Mouse (Mus musculus) C2C12 (cell line): ENCODE data around the gene Olfr1335. TPM values are rescaled to one million over a fixed set of nuclear protein-coding genes. Genes with fewer than 3 reads are reported as not detected.
"Not testable (repeated sequence)": the region's sequence is repeated elsewhere in the genome, so short reads cannot be mapped to it uniquely, and the experiment has no call there.

Experiments used
- H3K27me3 ChIP-seq: one replicate; pipeline ENCODE4 v1.6.1; 2011; ENCODE audit not compliant: control insufficient read depth, insufficient read depth, insufficient read length
- H3K36me3 ChIP-seq: one replicate; pipeline ENCODE4 v1.6.1; 2011; ENCODE audit not compliant: control insufficient read depth, insufficient read depth
- H3K4me3 ChIP-seq: one replicate; pipeline ENCODE4 v1.5.1; 2011; ENCODE audit warnings: mild to moderate bottlenecking, control low read depth; ENCODE audit not compliant: poor library complexity, insufficient read depth, severe bottlenecking
- H3K79me2 ChIP-seq: one replicate; pipeline ENCODE4 v1.6.1; 2011; ENCODE audit not compliant: control insufficient read depth, insufficient read depth
- H3K79me3 ChIP-seq: one replicate; pipeline ENCODE4 v1.6.1; 2011; ENCODE audit warnings: low read depth, control low read depth
- H3ac ChIP-seq: one replicate; pipeline ENCODE3; 2011; ENCODE audit warnings: low read depth; ENCODE audit not compliant: control insufficient read depth, insufficient read length
- CEBPB ChIP-seq: IDR thresholded peaks from one replicate; pipeline ENCODE4 v1.6.1; 2011; ENCODE audit warnings: low read depth, mild to moderate bottlenecking, control low read depth, moderate library complexity
- CTCF ChIP-seq: IDR thresholded peaks from one replicate; pipeline ENCODE4 v1.5.1; 2011; ENCODE audit not compliant: control insufficient read depth, insufficient read depth, insufficient read length
- FOSL1 ChIP-seq: IDR thresholded peaks from one replicate; pipeline ENCODE4 v1.8.0; 2011; ENCODE audit warnings: mild to moderate bottlenecking, low read length; ENCODE audit not compliant: poor library complexity, insufficient read depth, severe bottlenecking
- MAX ChIP-seq: IDR thresholded peaks from one replicate; pipeline ENCODE4 v1.6.1; 2011; ENCODE audit warnings: mild to moderate bottlenecking, control low read depth
- MYOD1 ChIP-seq: IDR thresholded peaks from one replicate; pipeline ENCODE4 v1.6.1; 2011; ENCODE audit warnings: low read depth; ENCODE audit not compliant: control insufficient read depth, insufficient read length
- MYOG ChIP-seq: IDR thresholded peaks from one replicate; pipeline ENCODE4 v1.6.1; 2011; ENCODE audit not compliant: control insufficient read depth, insufficient read length; ENCODE audit errors: extremely low read depth
- USF1 ChIP-seq: IDR thresholded peaks from one replicate; pipeline ENCODE4 v1.6.1; 2011; ENCODE audit warnings: low read depth, mild to moderate bottlenecking, control low read depth, moderate library complexity
- long read RNA-seq, 2 experiments: library from polyadenylated mRNA; unstranded; transcript quantifications; one replicate each; pipeline ENCODE4 v2.0.0; 2019 to 2020
- polyA plus RNA-seq: library from polyadenylated mRNA; unstranded; fragments of >200 nt; fragmentation: generic; extraction: Trizol; gene quantifications from one replicate; pipeline ENCODE4 v1.2.1, GENCODE M21; 2012; ENCODE audit warnings: missing spikeins

Olfr1335 gene
- polyA plus RNA-seq = not detected
- long read RNA-seq, experiment 1 = 0 reads
- long read RNA-seq, experiment 2 = 0 reads

GRCm38 (mm10) chr4:118809844-118810243, at the start of gene Olfr1335:
Gene Olfr1335, minus strand, starts transcription at chr4:118809944.
- H3K36me3 ChIP-seq = no peaks in the 10 kb centered on the region
- no peaks in the 10 kb centered on the region for H3K27me3 ChIP-seq
- no peak within 1 kb of the TSS for H3K4me3 ChIP-seq
- no peak within 1 kb of the TSS for H3ac ChIP-seq
- TF ChIP-seq FOSL1 (no peak), MYOG (no peak), CTCF (no peak), MYOD1 (no peak), USF1 (no peak), MAX (no peak), CEBPB (no peak)
- no peaks in the 10 kb centered on the region for H3K79me3 ChIP-seq
- no peaks in the 10 kb centered on the region for H3K79me2 ChIP-seq

- no peak within 1 kb of the TSS for H3ac ChIP-seq
- no peaks in the 10 kb centered on the region for H3K79me2 ChIP-seq
- no peaks in the 10 kb centered on the region for H3K36me3 ChIP-seq
- H3K27me3 ChIP-seq = no peaks in the 10 kb centered on the region
- no peak within 1 kb of the TSS for H3K4me3 ChIP-seq
- no peaks in the 10 kb centered on the region for H3K79me3 ChIP-seq
- no peak for TF ChIP-seq MYOG
- no peak for TF ChIP-seq FOSL1
- TF ChIP-seq CEBPB = no peak
- TF ChIP-seq CTCF = no peak
- no peak for TF ChIP-seq MAX
- TF ChIP-seq MYOD1 = no peak
- no peak for TF ChIP-seq USF1
These were observed 26.4 kb upstream of the Olfr1335 start, which contains the start of gene Olfr1333 for GRCm38 (mm10) chr4:118836179-118836578. Gene Olfr1333, minus strand, starts transcription at chr4:118836279.

GRCm38 (mm10) chr4:118818921-118819320, 9.2 kb upstream of the Olfr1335 start:
- Histone ChIP-seq H3K79me3 (no peaks in the 10 kb centered on the region), H3K36me3 (no peaks in the 10 kb centered on the region)
- no peak for TF ChIP-seq MYOG
- TF ChIP-seq FOSL1 = no peak
- TF ChIP-seq MYOD1 = no peak
- no peak for TF ChIP-seq CEBPB
- no peak for TF ChIP-seq USF1
- TF ChIP-seq CTCF = no peak
- TF ChIP-seq MAX = no peak

GRCm38 (mm10) chr4:118792796-118793195, 16.9 kb downstream of the Olfr1335 start:
- not testable (repeated sequence) for H3K79me2 ChIP-seq, H3K79me3 ChIP-seq, H3K4me3 ChIP-seq, H3K27me3 ChIP-seq, H3ac ChIP-seq, H3K36me3 ChIP-seq

More at GRCm38 (mm10) chr4:118818921-118819320, 9.2 kb upstream of the Olfr1335 start:
- Histone ChIP-seq H3ac (no peak overlapping the region), H3K4me3 (no peak overlapping the region), H3K79me2 (no peaks in the 10 kb centered on the region), H3K27me3 (no peaks in the 10 kb centered on the region)

GRCm38 (mm10) chr4:118782486-118782885, 27.3 kb downstream of the Olfr1335 start, which contains the start of gene Olfr1337:
Gene Olfr1337, minus strand, starts transcription at chr4:118782586.
- no peaks in the 10 kb centered on the region for H3K79me2 ChIP-seq
- H3ac ChIP-seq = no peak within 1 kb of the TSS
- H3K4me3 ChIP-seq = no peak within 1 kb of the TSS
- no peaks in the 10 kb centered on the region for H3K79me3 ChIP-seq
- TF ChIP-seq CEBPB = no peak
- no peaks in the 10 kb centered on the region for H3K27me3 ChIP-seq
- no peaks in the 10 kb centered on the region for H3K36me3 ChIP-seq

Other genes starting within 250 kb of the Olfr1335 start
- gene Cfap57, start 189.2 kb downstream of the Olfr1335 start, polyA plus RNA-seq = not detected
- gene Ebna1bp2, start 189.1 kb downstream of the Olfr1335 start, polyA plus RNA-seq = 106 TPM
- not detected for gene Olfr62, start 151.0 kb downstream of the Olfr1335 start, polyA plus RNA-seq
- gene Olfr1342, start 117.2 kb downstream of the Olfr1335 start, polyA plus RNA-seq = not detected
- not detected for gene Olfr1341, start 106.4 kb downstream of the Olfr1335 start, polyA plus RNA-seq
- gene Olfr1340, start 89.8 kb downstream of the Olfr1335 start, polyA plus RNA-seq = not detected
- gene Olfr1339, start 77.8 kb downstream of the Olfr1335 start, polyA plus RNA-seq = not detected
- gene Olfr1338, start 51.2 kb downstream of the Olfr1335 start, polyA plus RNA-seq = not detected
- not detected for gene Olfr1337, start 27.4 kb downstream of the Olfr1335 start, polyA plus RNA-seq
- gene Olfr1333, start 26.3 kb upstream of the Olfr1335 start, polyA plus RNA-seq = not detected
- gene Olfr1331, start 54.7 kb upstream of the Olfr1335 start, polyA plus RNA-seq = not detected
- not detected for gene Olfr1330, start 78.7 kb upstream of the Olfr1335 start, polyA plus RNA-seq
- not detected for gene Olfr1329, start 107.5 kb upstream of the Olfr1335 start, polyA plus RNA-seq
- not detected for gene Olfr1328, start 128.7 kb upstream of the Olfr1335 start, polyA plus RNA-seq
- gene Lao1, start 151.6 kb upstream of the Olfr1335 start, polyA plus RNA-seq = not detected